Mouse (Mus musculus): ENCODE results near the gene Pimreg. TPM values are rescaled to one million over a fixed set of nuclear protein-coding genes. Genes with fewer than 3 reads are reported as not detected.

The Pimreg gene
- 2.0 TPM for polyA plus RNA-seq (2017; shearing (Covaris generic))

DNA sequence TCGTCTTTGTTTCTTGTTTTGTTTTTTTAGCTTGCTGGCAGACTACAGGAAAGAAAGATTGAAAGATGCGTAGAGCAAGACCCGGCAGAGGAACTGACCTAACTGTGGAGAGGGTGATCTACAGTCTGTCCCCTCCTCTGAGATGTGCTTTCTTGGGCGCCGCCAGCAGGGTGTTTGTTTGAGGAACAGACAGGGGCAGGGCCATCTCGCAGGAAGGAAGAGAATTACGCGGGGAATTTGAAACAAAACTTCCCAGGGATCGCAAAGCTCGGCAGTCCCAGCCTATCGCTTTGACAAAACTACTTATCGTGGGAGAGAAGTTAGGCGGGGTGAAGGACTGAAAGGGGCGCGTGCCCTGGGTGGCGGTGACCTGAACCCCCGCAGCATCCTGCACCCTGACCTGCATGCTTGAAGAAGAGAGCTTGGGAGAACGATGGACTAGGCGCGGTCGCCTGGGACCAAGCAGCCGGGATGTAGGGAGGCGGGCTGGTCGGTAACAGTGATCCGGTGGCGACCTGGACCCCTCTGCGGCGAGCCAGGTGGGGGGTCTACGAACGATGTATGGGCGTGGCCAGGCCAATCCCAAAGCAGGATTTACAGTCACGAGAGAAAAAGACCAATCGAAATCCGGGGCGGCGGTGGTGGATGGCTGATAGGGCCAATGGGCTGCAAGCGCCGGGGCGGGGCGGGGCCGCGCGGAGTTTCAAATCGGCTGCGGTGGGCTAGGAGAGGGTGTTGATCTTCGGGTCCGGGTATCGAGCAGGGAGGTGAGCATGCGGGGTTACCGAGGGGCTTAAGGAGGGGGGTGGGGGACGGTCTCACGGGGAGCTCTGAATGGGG, at the start of gene Pimreg:
TSS of gene Pimreg (plus strand) at position 265 of the 840 bp plus-strand sequence.

DNA sequence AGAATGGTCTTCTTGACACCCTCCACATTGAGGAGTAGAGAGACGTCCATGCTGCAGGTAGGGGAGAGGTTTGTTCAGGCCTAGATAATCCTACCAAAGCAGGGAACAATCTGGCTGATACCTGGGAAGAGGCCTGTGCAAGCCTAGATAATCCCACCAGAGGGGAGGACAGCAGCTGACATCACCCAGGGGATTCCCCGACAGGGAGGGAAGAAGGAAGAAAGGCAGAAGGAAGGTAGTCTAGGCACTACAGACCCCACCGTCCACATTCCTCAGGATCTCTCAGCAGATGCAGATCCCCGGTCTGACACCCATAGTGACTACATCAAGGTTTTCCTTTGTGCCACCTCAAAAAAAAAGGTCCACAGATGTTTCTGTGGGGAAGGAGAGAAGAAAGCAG, 4.4 kb upstream of the Pimreg start, which contains the start of gene Aipl1:
TSS of gene Aipl1 (minus strand) at position 101 of the 400 bp plus-strand sequence.

Other genes starting within 250 kb of the Pimreg start
- 0.45 TPM for gene Aipl1, start 4.5 kb upstream of the Pimreg start, polyA plus RNA-seq (2017; shearing (Covaris generic))
- 0.06 TPM for gene Pitpnm3, start 93.7 kb downstream of the Pimreg start, polyA plus RNA-seq (2017; shearing (Covaris generic))
- 0.14 TPM for gene Gm43951, start 164.8 kb downstream of the Pimreg start, polyA plus RNA-seq (2017; shearing (Covaris generic))
- gene 4933427D14Rik, start 165.4 kb downstream of the Pimreg start, polyA plus RNA-seq (2017; shearing (Covaris generic)): 21.7 TPM
- gene Txndc17, start 165.5 kb downstream of the Pimreg start, polyA plus RNA-seq (2017; shearing (Covaris generic)): 87.8 TPM
- gene Med31, start 173.6 kb downstream of the Pimreg start, polyA plus RNA-seq (2017; shearing (Covaris generic)): 19.8 TPM
- gene Slc13a5, start 225.2 kb downstream of the Pimreg start, polyA plus RNA-seq (2017; shearing (Covaris generic)): not detected

Data from CD4-positive, CD25-positive, alpha-beta regulatory T cell (primary cell).